Mouse (Mus musculus) liver, embryonic 14.5 days (tissue): ENCODE results near the gene Pla2g4e.

Experiments used
- CTCF ChIP-seq: IDR thresholded peaks from 2 replicates; pipeline ENCODE4 v1.5.1; 2016; ENCODE audit warnings: antibody characterized with exemption, low read depth, control low read depth
- EP300 ChIP-seq: IDR thresholded peaks from 2 replicates; pipeline ENCODE4 v1.6.1; 2016; ENCODE audit warnings: antibody characterized with exemption, low read depth

GRCm38 (mm10) chr2:120124096-120124495 lies 121.0 kb downstream of the Pla2g4e start:
- TF ChIP-seq CTCF (no peak), EP300 (no peak)
